Mouse (Mus musculus) kidney, adult 10 weeks (tissue): ENCODE results near the gene Nop9. TPM values are rescaled to one million over a fixed set of nuclear protein-coding genes. Genes with fewer than 3 reads are reported as not detected.

ENCODE experiments used
- polyA plus RNA-seq: library from polyadenylated mRNA; stranded (reverse); fragments of 350-450 nt; fragmentation: Illumina TruSeq; extraction: RNeasy Lipid Tissue Mini Kit (QIAGEN cat#74804); gene quantifications from one replicate; pipeline ENCODE4 v1.2.3, GENCODE M21; 2014; ENCODE audit warnings: low read depth, low replicate concordance

Nop9 gene
- 3.4 TPM for polyA plus RNA-seq

GRCm38 (mm10) chr14:55745180-55745860, at the start of gene Nop9, which contains the start of gene Dhrs1:
Gene Nop9 (plus strand): TSS chr14:55745693.
Gene Dhrs1 (minus strand): TSS chr14:55745690.

GRCm38 (mm10) chr14:55713729-55714122, 31.8 kb upstream of the Nop9 start, which contains the start of gene Tgm1:
Gene Tgm1 (minus strand): TSS chr14:55713926.

GRCm38 (mm10) chr14:55721700-55722437, 23.6 kb upstream of the Nop9 start, which contains the start of gene Rabggta:
Gene Rabggta (minus strand): TSS chr14:55722263.

GRCm38 (mm10) chr14:55758363-55758784, 12.9 kb downstream of the Nop9 start, which contains the start of gene Cideb:
Gene Cideb (minus strand): TSS chr14:55758458.

GRCm38 (mm10) chr14:55761163-55761562, 15.7 kb downstream of the Nop9 start, which contains the start of gene Ltb4r2:
Gene Ltb4r2 (plus strand): TSS chr14:55761428.

GRCm38 (mm10) chr14:55765696-55766095, 20.2 kb downstream of the Nop9 start, which contains the start of gene Ltb4r1:
Gene Ltb4r1 (plus strand): TSS chr14:55765962.

GRCm38 (mm10) chr14:55783958-55784235, 38.4 kb downstream of the Nop9 start, which contains the start of gene Adcy4:
Gene Adcy4 (minus strand): TSS chr14:55784095.

GRCm38 (mm10) chr14:55788256-55789050, 43.0 kb downstream of the Nop9 start, which contains the start of gene Ripk3:
Gene Ripk3 (minus strand): TSS chr14:55788865.

Other genes starting within 250 kb of the Nop9 start
- gene Cpne6, start 235.2 kb upstream of the Nop9 start, polyA plus RNA-seq, result not detected
- gene Nrl, start 220.7 kb upstream of the Nop9 start, polyA plus RNA-seq, result not detected
- 2.1 TPM for gene Pck2, start 205.4 kb upstream of the Nop9 start, polyA plus RNA-seq
- gene Dcaf11, start 185.7 kb upstream of the Nop9 start, polyA plus RNA-seq, result 33.8 TPM
- gene A730061H03Rik, start 185.3 kb upstream of the Nop9 start, polyA plus RNA-seq, result not detected
- gene Fitm1, start 170.1 kb upstream of the Nop9 start, polyA plus RNA-seq, result not detected
- gene Psme1, start 167.6 kb upstream of the Nop9 start, polyA plus RNA-seq, result 112 TPM
- 6.6 TPM for gene Emc9, start 160.4 kb upstream of the Nop9 start, polyA plus RNA-seq
- gene Psme2, start 154.6 kb upstream of the Nop9 start, polyA plus RNA-seq, result 55.1 TPM
- 1.1 TPM for gene Rnf31, start 154.0 kb upstream of the Nop9 start, polyA plus RNA-seq
- 18.5 TPM for gene Irf9, start 142.1 kb upstream of the Nop9 start, polyA plus RNA-seq
- gene Rec8, start 127.7 kb upstream of the Nop9 start, polyA plus RNA-seq, result 0.53 TPM
- 5.9 TPM for gene Ipo4, start 109.7 kb upstream of the Nop9 start, polyA plus RNA-seq
- 0.24 TPM for gene Gm49378, start 107.8 kb upstream of the Nop9 start, polyA plus RNA-seq
- 44.5 TPM for gene Tm9sf1, start 101.9 kb upstream of the Nop9 start, polyA plus RNA-seq
- gene Tssk4, start 95.5 kb upstream of the Nop9 start, polyA plus RNA-seq, result not detected
- 20.2 TPM for gene Mdp1, start 85.2 kb upstream of the Nop9 start, polyA plus RNA-seq
- 33.6 TPM for gene Gmpr2, start 73.8 kb upstream of the Nop9 start, polyA plus RNA-seq
- 55.2 TPM for gene Nedd8, start 73.6 kb upstream of the Nop9 start, polyA plus RNA-seq
- 7.2 TPM for gene Tinf2, start 63.9 kb upstream of the Nop9 start, polyA plus RNA-seq
- 1.2 TPM for gene Tgm1, start 31.8 kb upstream of the Nop9 start, polyA plus RNA-seq
- gene Rabggta, start 23.4 kb upstream of the Nop9 start, polyA plus RNA-seq, result 0.65 TPM
- gene Dhrs1, start within 50 bp of the Nop9 start, polyA plus RNA-seq, result 25.8 TPM
- 16.4 TPM for gene Cideb, start 12.8 kb downstream of the Nop9 start, polyA plus RNA-seq
- 0.24 TPM for gene Ltb4r2, start 15.7 kb downstream of the Nop9 start, polyA plus RNA-seq
- gene Ltb4r1, start 20.3 kb downstream of the Nop9 start, polyA plus RNA-seq, result not detected
- gene Adcy4, start 38.4 kb downstream of the Nop9 start, polyA plus RNA-seq, result 0.16 TPM
- 0.73 TPM for gene Ripk3, start 43.2 kb downstream of the Nop9 start, polyA plus RNA-seq
- gene Nfatc4, start 77.5 kb downstream of the Nop9 start, polyA plus RNA-seq, result 1.1 TPM
- 0.40 TPM for gene Nynrin, start 108.3 kb downstream of the Nop9 start, polyA plus RNA-seq
- not detected for gene Cbln3, start 138.7 kb downstream of the Nop9 start, polyA plus RNA-seq
- 8.8 TPM for gene Khnyn, start 139.3 kb downstream of the Nop9 start, polyA plus RNA-seq
- 19.8 TPM for gene Sdr39u1, start 154.6 kb downstream of the Nop9 start, polyA plus RNA-seq
- not detected for gene Cma1, start 199.0 kb downstream of the Nop9 start, polyA plus RNA-seq
- gene Cma2, start 205.3 kb downstream of the Nop9 start, polyA plus RNA-seq, result not detected